In the genomic region with DNA sequence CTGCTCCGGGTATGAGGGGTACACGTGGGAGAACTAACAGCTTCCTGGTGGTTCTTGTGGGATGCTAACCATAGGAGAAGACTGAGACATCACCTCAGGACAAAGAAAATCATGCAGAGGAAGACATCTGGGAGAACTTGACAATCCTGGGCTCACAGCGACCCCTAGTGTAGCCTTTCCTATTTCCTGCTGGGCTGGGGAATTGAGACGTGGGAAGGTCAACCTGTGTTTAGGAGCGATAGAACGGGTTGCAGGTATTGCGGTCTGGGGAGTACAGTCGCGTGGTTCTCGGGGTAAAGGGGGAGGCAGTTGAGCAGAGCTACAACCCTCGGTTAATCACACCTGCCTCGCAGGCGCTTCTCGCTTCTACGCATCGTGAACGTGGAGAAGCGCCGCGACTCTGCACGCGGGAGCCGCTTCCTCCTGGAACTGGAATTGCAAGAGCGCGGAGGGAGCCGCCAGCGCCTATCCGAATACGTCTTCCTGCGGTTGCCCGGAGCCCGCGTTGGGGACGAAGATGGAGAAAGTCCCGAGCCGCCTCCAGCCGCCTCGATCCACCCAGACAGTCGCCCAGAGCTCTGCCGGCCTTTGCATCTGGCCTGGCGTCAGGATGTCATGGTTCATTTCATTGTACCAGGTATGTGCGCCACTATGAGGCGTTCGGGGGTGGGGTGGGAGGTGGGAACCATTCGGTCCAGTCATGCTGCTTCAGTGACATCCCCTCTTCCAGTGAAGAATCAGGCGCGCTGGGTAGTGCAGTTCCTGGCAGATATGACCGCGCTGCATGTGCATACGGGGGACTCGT, we compare ENCODE assay signal across 8 mouse cellular contexts. TPM values are rescaled to one million over a fixed set of nuclear protein-coding genes. Genes with fewer than 3 reads are reported as not detected.
DNase-seq lines count a peak whose midpoint lies in the region; ATAC-seq and TF ChIP-seq lines count a peak whose summit lies in the region.

No protein-coding gene starts in this region.

- H3K4me1 ChIP-seq in hindbrain, postnatal 0 days (ENCODE audit: insufficient read depth, low read length): peaks cover 11% of the 10 kb centered on the region
- peaks cover 58% of the 10 kb centered on the region for H3K4me1 ChIP-seq in megakaryocyte, embryonic 14.5 days

- H3K27me3 ChIP-seq in hindbrain, postnatal 0 days (ENCODE audit: insufficient read depth, low read length): no peaks in the 10 kb centered on the region
- peaks cover 50% of the 10 kb centered on the region for H3K27me3 ChIP-seq in megakaryocyte, embryonic 14.5 days (replicated peaks)

- H3K4me2 ChIP-seq in hindbrain, postnatal 0 days (ENCODE audit: low read depth, low read length): peak overlapping the region; percentile 65

- ATAC-seq in hindbrain, postnatal 0 days: peak; percentile 72

- peak; percentile 89 for TF ChIP-seq CTCF in hindbrain, postnatal 0 days (IDR thresholded peaks at IDR 0.05; ENCODE audit: low read depth)

- WGBS in hindbrain, postnatal 0 days: under 1% methylated on average over 51 of the region's 51 CpGs

- H3K4me3 ChIP-seq in hindbrain, postnatal 0 days (ENCODE audit: low read length): peak overlapping the region; percentile 33
- H3K4me3 ChIP-seq in megakaryocyte, embryonic 14.5 days (replicated peaks): peak overlapping the region; percentile 92

- H3K9me3 ChIP-seq in hindbrain, postnatal 0 days (ENCODE audit: low read length): no peaks in the 10 kb centered on the region
- H3K9me3 ChIP-seq in megakaryocyte, embryonic 14.5 days: no peaks in the 10 kb centered on the region

- H3K27ac ChIP-seq in hindbrain, postnatal 0 days: peak overlapping the region; percentile 90

- intact Hi-C loops in left cerebral cortex, postnatal 10 days (cut with DNase I): no loop called here

- peaks cover 27% of the 10 kb centered on the region; the same call in 1 of the 2 replicates for H3K36me3 ChIP-seq in hindbrain, postnatal 0 days (ENCODE audit: insufficient read depth, low read length)
- H3K36me3 ChIP-seq in megakaryocyte, embryonic 14.5 days (replicated peaks; ENCODE audit: low read length): no peaks in the 10 kb centered on the region

- peak overlapping the region; percentile 53 for H3K9ac ChIP-seq in hindbrain, postnatal 0 days (replicated peaks; ENCODE audit: low read length)

- peak; percentile 81 to 84 for DNase-seq in left cerebral cortex, adult 18-20 months (ENCODE audit: low spot score in 2 of 2)
- DNase-seq in left cerebral cortex, adult 11 months (ENCODE audit: low spot score): no peak
- DNase-seq in cerebellum, postnatal 25 days: peak; percentile 68 to 81
- DNase-seq in frontal cortex, postnatal 36 days (ENCODE audit: low spot score in 2 of 2): peak; percentile 78 to 82
- DNase-seq in hindbrain, postnatal 0 days (ENCODE audit: low spot score): peak; percentile 90
- DNase-seq in left cerebral cortex, postnatal 10 days (ENCODE audit: extremely low spot score in 1 of 2, low spot score in 2 of 2): peak; percentile 58 to 78
- peak; percentile 78 for DNase-seq in right cerebral cortex, postnatal 14 days

RNA-seq across cellular contexts. Expression of gene Pkp3, which starts 7.8 kb away (rescaled TPM):
- total RNA-seq in left cerebral cortex, adult 18-20 months (2021): under 1 TPM; 0.26 to 0.33 TPM
- total RNA-seq in hindbrain, postnatal 0 days (2014; rRNA removed): 0.58 TPM in 1 of 2 replicates, not detected in the other
- polyA plus RNA-seq in hindbrain, postnatal 0 days (2015; fragmentation: Nextera tagmentation; extraction: Ambion mirVana): 0.29 TPM in 1 of 2 replicates, not detected in the other
- total RNA-seq in left cerebral cortex, postnatal 10 days (2021): not detected
- polyA plus RNA-seq in megakaryocyte, embryonic 14.5 days (2012; ENCODE audit: insufficient read depth, low replicate concordance): 2.5 and 3.0 TPM in 2 replicates

RNA-seq across cellular contexts. Expression of gene B4galnt4, which starts 9.4 kb away (rescaled TPM):
- total RNA-seq in left cerebral cortex, adult 18-20 months (2021): 10 to 100 TPM; 85.9 to 86.1 TPM
- 115 and 124 TPM in 2 replicates for total RNA-seq in hindbrain, postnatal 0 days (2014; rRNA removed)
- 41.8 and 46.2 TPM in 2 replicates for polyA plus RNA-seq in hindbrain, postnatal 0 days (2015; fragmentation: Nextera tagmentation; extraction: Ambion mirVana)
- total RNA-seq in left cerebral cortex, postnatal 10 days (2021): 100 to 1,000 TPM; 107 to 110 TPM
- polyA plus RNA-seq in megakaryocyte, embryonic 14.5 days (2012; ENCODE audit: insufficient read depth, low replicate concordance): 11.5 and 17.3 TPM in 2 replicates

RNA-seq across cellular contexts. Expression of gene Sigirr, which starts 30.1 kb away (rescaled TPM):
- 1 to 10 TPM; 2.1 to 2.3 TPM for total RNA-seq in left cerebral cortex, adult 18-20 months (2021)
- total RNA-seq in hindbrain, postnatal 0 days (2014; rRNA removed): 1.2 and 19.5 TPM in 2 replicates
- 2.4 and 2.6 TPM in 2 replicates for polyA plus RNA-seq in hindbrain, postnatal 0 days (2015; fragmentation: Nextera tagmentation; extraction: Ambion mirVana)
- 1 to 10 TPM; 2.3 to 2.8 TPM for total RNA-seq in left cerebral cortex, postnatal 10 days (2021)
- 41.8 and 92.9 TPM in 2 replicates for polyA plus RNA-seq in megakaryocyte, embryonic 14.5 days (2012; ENCODE audit: insufficient read depth, low replicate concordance)

RNA-seq across cellular contexts. Expression of gene Gm17387, which starts 41.3 kb away (rescaled TPM):
- total RNA-seq in left cerebral cortex, adult 18-20 months (2021): not detected
- total RNA-seq in hindbrain, postnatal 0 days (2014; rRNA removed): not detected in 2 replicates
- polyA plus RNA-seq in hindbrain, postnatal 0 days (2015; fragmentation: Nextera tagmentation; extraction: Ambion mirVana): not detected in 2 replicates
- total RNA-seq in left cerebral cortex, postnatal 10 days (2021): not detected
- not detected in 2 replicates for polyA plus RNA-seq in megakaryocyte, embryonic 14.5 days (2012; ENCODE audit: insufficient read depth, low replicate concordance)

RNA-seq across cellular contexts. Expression of gene Ano9, which starts 47.3 kb away (rescaled TPM):
- total RNA-seq in left cerebral cortex, adult 18-20 months (2021): not detected
- total RNA-seq in hindbrain, postnatal 0 days (2014; rRNA removed): 0.25 and 2.1 TPM in 2 replicates
- 0.45 and 0.66 TPM in 2 replicates for polyA plus RNA-seq in hindbrain, postnatal 0 days (2015; fragmentation: Nextera tagmentation; extraction: Ambion mirVana)
- not detected for total RNA-seq in left cerebral cortex, postnatal 10 days (2021)
- polyA plus RNA-seq in megakaryocyte, embryonic 14.5 days (2012; ENCODE audit: insufficient read depth, low replicate concordance): not detected in 2 replicates
